Mouse (Mus musculus) hindbrain, embryonic 14.5 days (tissue): Measurements from ENCODE around the gene Lama2. TPM values are rescaled to one million over a fixed set of nuclear protein-coding genes. Genes with fewer than 3 reads are reported as not detected.
A peak's percentile ranks its signal among the peaks of the same experiment; 100 is the strongest.

Experiments
- ATAC-seq: fragments of 200-750 bp; cut with Nextera tagmentation; 2 replicates; pipeline ENCODE4 v1.8.0; 2017; ENCODE audit warnings: moderate number of reproducible peaks, mild to moderate bottlenecking, moderate TSS enrichment, moderate library complexity; ENCODE audit not compliant: low FRiP score
- DNase-seq: peaks from one replicate; pipeline ENCODE4 v3.0.0-alpha.2; 2015; ENCODE audit warnings: low spot score
- H3K27ac ChIP-seq: fragments of 300-500 bp; sonication (generic); 2 replicates; pipeline ENCODE4 v1.5.1; 2014; ENCODE audit warnings: mild to moderate bottlenecking, moderate library complexity
- H3K27me3 ChIP-seq: fragments of 300-500 bp; sonication (generic); 2 replicates; pipeline ENCODE4 v1.6.1; 2014; ENCODE audit warnings: mild to moderate bottlenecking, low read length, mixed read lengths; ENCODE audit not compliant: control insufficient read depth, insufficient read depth
- H3K36me3 ChIP-seq: fragments of 300-500 bp; sonication (generic); replicated peaks from 2 replicates; pipeline ENCODE4 v1.6.1; 2014; ENCODE audit not compliant: control insufficient read depth, insufficient read depth
- H3K4me1 ChIP-seq: fragments of 300-500 bp; sonication (generic); replicated peaks from 2 replicates; pipeline ENCODE4 v1.6.1; 2014; ENCODE audit warnings: antibody characterized with exemption, low read length, mixed read lengths; ENCODE audit not compliant: control insufficient read depth, insufficient read depth
- H3K4me2 ChIP-seq: fragments of 300-500 bp; sonication (generic); replicated peaks from 2 replicates; pipeline ENCODE4 v1.6.1; 2014; ENCODE audit warnings: mild to moderate bottlenecking, moderate library complexity
- H3K4me3 ChIP-seq: fragments of 300-500 bp; sonication (generic); replicated peaks from 2 replicates; pipeline ENCODE4 v1.5.1; 2014; ENCODE audit warnings: mild to moderate bottlenecking, low read length
- H3K9ac ChIP-seq: fragments of 300-500 bp; sonication (generic); 2 replicates; pipeline ENCODE4 v1.6.1; 2014
- H3K9me3 ChIP-seq: fragments of 300-500 bp; sonication (generic); 2 replicates; pipeline ENCODE4 v1.6.1; 2016; ENCODE audit warnings: low read length; ENCODE audit not compliant: control insufficient read depth
- WGBS: fragments of 180-500 bp; shearing (Covaris S2); extraction: QIAGEN DNeasy Blood & Tissue Kit; methylation state at CpG from one replicate; pipeline ENCODE4 v1.1.7; 2014; 5-methylcytosine and 5-hydroxymethylcytosine counted together
- polyA plus RNA-seq: library from polyadenylated mRNA; unstranded; fragments of >200 nt; fragmentation: Nextera tagmentation; extraction: Ambion mirVana; gene quantifications from 2 replicates; pipeline ENCODE4 v1.2.1, GENCODE M21; 2014

The Lama2 gene
- 8.5 and 11.2 TPM in 2 replicates for polyA plus RNA-seq

DNA sequence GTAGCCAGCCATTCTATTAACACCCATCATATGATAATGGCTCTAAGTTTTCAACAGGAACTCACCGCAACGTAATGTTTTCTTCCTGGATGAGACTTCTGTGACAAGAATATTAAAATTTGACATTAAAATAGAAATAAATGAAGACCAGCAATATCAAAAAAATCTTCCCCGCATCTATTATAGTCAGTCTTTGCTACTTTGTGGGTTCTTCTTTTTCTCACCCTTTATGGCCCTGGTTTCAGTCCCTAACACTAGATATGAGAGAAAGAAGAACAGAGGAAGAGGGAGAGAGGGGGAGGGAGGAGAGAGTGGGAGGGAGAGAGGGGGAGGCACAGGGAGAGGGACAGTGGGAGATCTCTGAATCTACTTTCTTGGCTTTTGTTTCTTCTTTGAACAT is at the start of gene Lama2:
TSS of gene Lama2 (minus strand) at position 101 of the 400 bp plus-strand sequence.
- Histone ChIP-seq H3K4me3 (no peak within 1 kb of the TSS), H3K4me2 (no peak within 1 kb of the TSS), H3K27ac (no peak within 1 kb of the TSS), H3K27me3 (no peaks in the 10 kb centered on the region), H3K4me1 (peaks cover 7% of the 10 kb centered on the region), H3K9ac (no peak within 1 kb of the TSS), H3K9me3 (no peaks in the 10 kb centered on the region), H3K36me3 (no peaks in the 10 kb centered on the region)
- no peak for ATAC-seq
- no peak for DNase-seq
- 93% methylated on average over 3 of the region's 3 CpGs for WGBS

DNA sequence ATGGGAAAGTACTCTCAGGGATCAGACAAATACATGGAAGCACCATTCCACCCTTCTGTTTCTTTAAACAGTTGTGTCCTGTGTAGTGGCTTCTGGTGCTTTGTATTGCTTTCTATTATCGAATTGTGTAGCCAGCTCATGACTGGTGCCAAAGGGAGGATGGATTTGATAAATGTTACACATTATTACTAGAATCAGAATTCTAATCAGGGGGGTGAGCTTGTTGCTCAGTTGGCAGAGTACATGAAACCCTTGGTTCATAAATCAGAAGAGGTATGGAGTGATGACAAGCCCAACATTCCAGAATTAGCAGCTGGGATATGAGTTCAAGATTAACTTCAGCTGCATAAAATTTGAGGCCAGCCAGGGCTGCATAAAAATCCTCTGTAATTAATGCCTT is 44.8 kb upstream of the Lama2 start:
- no peaks in the 10 kb centered on the region for H3K9me3 ChIP-seq
- H3K36me3 ChIP-seq: no peaks in the 10 kb centered on the region
- DNase-seq (no peak), ATAC-seq (no peak)
- 84% methylated on average over 1 of the region's 1 CpGs for WGBS
- H3K27me3 ChIP-seq: no peaks in the 10 kb centered on the region
- no peak overlapping the region for H3K9ac ChIP-seq
- no peak overlapping the region for H3K4me3 ChIP-seq
- H3K4me1 ChIP-seq: no peaks in the 10 kb centered on the region
- H3K4me2 ChIP-seq: no peak overlapping the region
- H3K27ac ChIP-seq: no peak overlapping the region

DNA sequence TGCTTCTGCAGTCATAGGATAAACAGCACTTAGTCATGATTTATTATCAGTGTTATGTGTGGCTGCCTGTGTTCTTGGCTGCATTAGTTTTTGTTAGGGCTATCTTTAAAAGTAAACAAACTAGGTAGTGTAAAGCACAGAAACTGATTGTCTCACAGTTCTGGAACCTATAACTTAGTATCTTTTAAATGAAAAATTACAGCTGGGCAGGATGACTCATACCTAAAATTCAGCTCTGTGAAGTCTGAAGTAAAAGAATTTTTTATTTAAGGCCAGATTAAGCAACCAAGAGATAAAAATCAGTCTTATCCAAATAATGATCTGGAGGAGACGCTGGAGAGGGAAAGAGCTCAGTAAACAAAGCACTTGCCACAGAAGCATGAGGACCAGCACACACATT is 43.8 kb upstream of the Lama2 start:
- no peak overlapping the region for H3K4me3 ChIP-seq
- H3K4me1 ChIP-seq: no peaks in the 10 kb centered on the region
- H3K9me3 ChIP-seq: no peaks in the 10 kb centered on the region
- no peaks in the 10 kb centered on the region for H3K36me3 ChIP-seq
- H3K27me3 ChIP-seq: no peaks in the 10 kb centered on the region
- no peak overlapping the region for H3K4me2 ChIP-seq
- no peak overlapping the region for H3K27ac ChIP-seq
- 77% methylated on average over 1 of the region's 1 CpGs for WGBS
- ATAC-seq (no peak), DNase-seq (no peak)
- H3K9ac ChIP-seq: no peak overlapping the region

DNA sequence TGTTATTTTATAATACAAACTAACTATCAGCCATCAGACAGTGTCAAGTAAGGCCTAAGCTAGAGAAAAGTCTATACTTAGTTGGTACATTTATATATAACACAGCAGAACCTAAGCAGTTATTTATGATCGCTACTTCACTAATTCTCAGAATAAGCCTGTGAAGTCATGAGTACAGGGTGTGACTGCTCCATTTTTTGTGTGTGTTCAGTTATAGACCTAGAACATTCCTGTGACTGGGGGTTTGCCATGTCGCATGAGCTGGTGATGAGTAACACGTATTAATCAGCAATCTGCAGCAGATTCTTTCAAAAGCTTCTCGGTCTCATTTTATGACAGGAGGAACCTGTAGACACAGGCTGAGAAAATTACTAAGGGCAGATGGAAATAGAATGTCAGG is 34.6 kb upstream of the Lama2 start:
- ATAC-seq: no peak
- Histone ChIP-seq H3K27ac (no peak overlapping the region), H3K4me3 (no peak overlapping the region), H3K4me1 (no peaks in the 10 kb centered on the region; the same call in 1 of the 2 replicates), H3K9me3 (no peaks in the 10 kb centered on the region), H3K4me2 (no peak overlapping the region), H3K27me3 (no peaks in the 10 kb centered on the region), H3K36me3 (no peaks in the 10 kb centered on the region), H3K9ac (no peak overlapping the region)
- DNase-seq: no peak
- 96% methylated on average over 4 of the region's 4 CpGs for WGBS

DNA sequence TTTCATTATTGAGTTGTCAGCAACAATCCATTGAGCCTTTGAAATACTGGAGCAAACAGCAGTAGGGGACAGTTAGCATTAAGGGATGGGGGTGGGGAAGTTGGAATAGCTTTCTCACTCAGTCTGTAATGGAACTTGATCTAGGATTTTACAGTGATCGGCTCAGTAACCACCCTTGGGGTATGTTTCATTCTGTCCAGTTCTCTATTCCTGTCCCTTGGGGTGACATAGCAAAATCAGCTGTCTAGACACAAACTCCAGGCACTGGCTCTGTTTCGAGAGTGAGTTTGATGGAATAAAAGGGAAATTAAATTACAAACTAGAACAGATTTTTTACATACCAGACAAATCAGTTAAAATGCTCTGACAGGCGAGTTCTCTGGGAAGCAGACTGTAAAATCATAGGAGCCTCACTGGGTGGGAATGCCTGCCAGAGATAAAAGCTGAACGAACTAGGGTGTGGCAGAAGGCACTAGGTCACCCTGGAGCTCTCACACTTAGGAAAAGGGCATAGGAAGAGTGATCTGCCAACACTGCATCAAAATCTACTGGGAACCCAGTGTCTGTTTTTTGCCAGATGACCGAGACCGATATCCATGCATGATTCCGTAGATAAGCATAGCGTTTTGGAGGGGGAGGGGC is 33.3 kb upstream of the Lama2 start:
- no peak for DNase-seq
- Histone ChIP-seq H3K4me1 (no peaks in the 10 kb centered on the region; the same call in 1 of the 2 replicates), H3K27me3 (no peaks in the 10 kb centered on the region), H3K4me3 (no peak overlapping the region), H3K27ac (no peak overlapping the region), H3K9me3 (no peaks in the 10 kb centered on the region), H3K9ac (no peak overlapping the region), H3K4me2 (peak overlapping the region; percentile 6; the same call in 1 of the 2 replicates), H3K36me3 (no peaks in the 10 kb centered on the region)
- 56% methylated on average over 8 of the region's 8 CpGs for WGBS
- ATAC-seq: peak; percentile 34; the same call in 1 of the 2 replicates

DNA sequence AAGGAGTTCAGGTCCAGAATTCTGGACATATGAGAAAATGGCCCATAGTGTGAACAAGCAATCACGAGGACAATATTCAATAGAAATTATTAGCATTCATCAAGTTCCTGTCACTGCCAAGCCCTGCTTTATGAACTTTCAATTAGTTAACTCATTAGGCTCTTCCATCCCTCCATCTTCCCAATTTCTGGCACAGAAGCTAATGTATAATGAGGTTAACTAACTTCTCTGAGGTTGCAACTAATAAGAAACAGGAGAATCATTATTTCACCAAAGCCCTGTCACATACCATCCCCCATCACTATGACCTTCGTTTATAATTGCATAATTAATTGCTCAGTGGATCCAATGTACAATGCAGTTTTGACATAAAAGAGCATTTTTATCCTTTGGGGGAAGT is 16.2 kb upstream of the Lama2 start:
- no peak for DNase-seq
- no peaks in the 10 kb centered on the region for H3K4me1 ChIP-seq
- H3K27me3 ChIP-seq: no peaks in the 10 kb centered on the region
- no peaks in the 10 kb centered on the region for H3K36me3 ChIP-seq
- no peak for ATAC-seq
- no peaks in the 10 kb centered on the region for H3K9me3 ChIP-seq
- H3K9ac ChIP-seq: no peak overlapping the region
- H3K27ac ChIP-seq: no peak overlapping the region
- WGBS: 70% methylated on average over 2 of the region's 2 CpGs
- no peak overlapping the region for H3K4me2 ChIP-seq
- H3K4me3 ChIP-seq: no peak overlapping the region

DNA sequence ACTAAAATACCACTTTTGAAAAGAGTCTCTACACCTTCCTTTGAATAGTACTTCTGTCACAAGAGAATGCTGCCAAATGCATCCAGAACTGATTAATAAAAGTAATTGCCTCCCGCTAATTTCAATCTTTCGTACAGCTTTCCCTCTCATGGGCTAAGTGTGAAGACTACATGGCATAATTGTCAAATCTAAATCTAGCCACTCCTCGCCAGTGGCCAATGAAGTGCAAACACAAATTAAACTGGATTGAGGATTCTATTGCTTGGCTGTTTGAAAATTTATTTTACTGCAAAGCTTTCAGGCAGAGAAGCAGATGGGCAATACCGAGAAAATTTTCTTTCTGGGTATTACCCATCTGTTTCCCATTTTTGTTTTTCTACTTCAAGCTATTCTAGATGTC is 11.4 kb upstream of the Lama2 start:
- H3K4me1 ChIP-seq: no peaks in the 10 kb centered on the region
- no peaks in the 10 kb centered on the region for H3K9me3 ChIP-seq
- no peaks in the 10 kb centered on the region for H3K36me3 ChIP-seq
- no peak overlapping the region for H3K4me2 ChIP-seq
- H3K9ac ChIP-seq: no peak overlapping the region
- 76% methylated on average over 4 of the region's 4 CpGs for WGBS
- no peaks in the 10 kb centered on the region for H3K27me3 ChIP-seq
- H3K4me3 ChIP-seq: no peak overlapping the region
- no peak for ATAC-seq
- DNase-seq: no peak
- H3K27ac ChIP-seq: no peak overlapping the region

DNA sequence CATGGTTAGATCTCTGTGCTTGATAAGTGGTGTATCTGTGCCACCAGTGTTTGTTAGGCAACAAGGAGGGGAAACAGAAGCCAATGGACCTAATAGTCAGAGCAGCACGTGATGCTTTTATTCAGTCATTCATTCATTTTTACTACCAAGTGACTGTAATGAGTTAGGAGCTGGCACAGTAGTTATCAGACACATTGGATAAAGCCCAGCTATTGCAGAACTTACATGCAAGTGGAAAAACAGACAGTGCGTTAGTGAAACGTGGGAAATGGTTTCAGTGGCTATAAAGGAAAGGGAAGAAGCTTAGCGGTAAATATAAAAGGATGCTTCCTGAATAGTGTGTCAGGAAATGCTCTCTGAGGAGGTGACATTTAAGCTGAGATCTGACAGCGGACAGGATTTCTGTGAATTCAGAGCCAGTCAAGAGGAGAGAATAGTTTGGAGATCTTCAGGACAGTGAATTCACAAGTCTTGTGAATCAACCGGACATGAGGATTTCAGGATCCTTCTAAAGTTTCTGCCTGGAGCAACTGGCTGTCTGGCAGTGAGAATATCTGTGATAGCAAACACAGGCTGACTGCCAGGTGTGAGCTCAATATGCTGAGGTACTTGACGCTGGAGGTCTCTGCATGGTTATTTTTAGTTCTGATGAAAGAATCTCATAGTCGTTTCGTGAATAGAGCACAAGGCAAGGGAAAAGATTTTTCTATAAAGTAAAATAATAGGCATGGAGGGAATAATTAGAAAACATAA is 2.3 kb upstream of the Lama2 start:
- no peak for ATAC-seq
- no peak overlapping the region for H3K27ac ChIP-seq
- H3K4me3 ChIP-seq: no peak overlapping the region
- H3K9ac ChIP-seq: no peak overlapping the region
- H3K4me2 ChIP-seq: no peak overlapping the region
- no peaks in the 10 kb centered on the region; the same call in 1 of the 2 replicates for H3K4me1 ChIP-seq
- H3K9me3 ChIP-seq: no peaks in the 10 kb centered on the region
- 88% methylated on average over 9 of the region's 9 CpGs for whole genome bisulfite sequencing
- no peaks in the 10 kb centered on the region for H3K27me3 ChIP-seq
- DNase-seq: no peak
- H3K36me3 ChIP-seq: no peaks in the 10 kb centered on the region

DNA sequence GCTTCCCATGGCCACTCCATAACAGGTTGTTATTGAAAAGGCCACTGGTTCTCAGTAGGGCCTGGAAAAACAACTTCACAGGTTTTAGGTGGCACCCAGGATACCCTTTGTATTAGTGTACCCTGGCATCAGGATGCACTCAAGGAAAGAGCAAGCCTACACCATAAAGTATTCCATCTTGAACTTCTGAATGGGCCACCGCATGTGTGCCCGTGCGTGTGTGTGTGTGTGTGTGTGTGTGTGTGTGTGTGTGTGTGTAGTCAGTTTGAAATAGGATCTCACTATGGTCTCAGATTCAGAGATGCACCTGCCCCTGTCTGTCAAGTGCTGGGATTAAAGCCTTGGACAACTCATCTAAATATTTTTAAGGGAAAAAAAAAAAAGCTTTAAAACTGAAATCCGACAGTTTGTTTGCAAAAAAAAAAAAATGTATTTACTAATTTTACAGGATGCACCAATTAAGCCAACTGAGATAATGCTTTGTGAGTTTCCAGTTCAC is 2.0 kb downstream of the Lama2 start:
- Histone ChIP-seq H3K27me3 (no peaks in the 10 kb centered on the region), H3K9ac (no peak overlapping the region), H3K27ac (no peak overlapping the region), H3K9me3 (no peaks in the 10 kb centered on the region), H3K4me2 (no peak overlapping the region), H3K36me3 (no peaks in the 10 kb centered on the region), H3K4me3 (no peak overlapping the region), H3K4me1 (peaks cover 7% of the 10 kb centered on the region)
- ATAC-seq (no peak), DNase-seq (no peak)
- WGBS: 89% methylated on average over 4 of the region's 4 CpGs
